Mouse (Mus musculus): ENCODE data around the gene Arhgap19. TPM values are rescaled to one million over a fixed set of nuclear protein-coding genes. Genes with fewer than 3 reads are reported as not detected.

The Arhgap19 gene
- polyA plus RNA-seq, 1 experiment: 3.0 TPM

- no peak for DNase-seq (ENCODE audit: low read depth)
These were observed 63.0 kb downstream of the Arhgap19 start for GRCm38 (mm10) chr19:41738896-41739295.

DNA sequence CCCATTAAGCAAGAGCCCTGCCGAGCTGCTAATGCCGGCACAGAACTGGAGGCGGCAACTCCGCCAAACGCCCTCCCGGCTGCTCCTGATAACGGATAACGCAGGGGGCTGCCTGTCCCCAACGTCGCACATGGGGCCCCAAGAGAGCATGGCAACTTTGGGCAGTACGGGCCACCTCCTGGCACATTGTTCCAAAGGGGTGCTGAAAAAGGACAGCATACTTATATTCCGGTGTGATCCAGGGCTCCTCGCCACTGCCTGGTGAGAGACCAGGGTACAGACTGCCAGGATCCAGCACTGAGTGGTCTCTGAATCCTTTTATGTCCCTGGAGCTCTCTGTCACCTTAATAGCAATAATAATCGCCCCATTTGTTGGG lies 63.4 kb downstream of the Arhgap19 start:
- no peak for DNase-seq (ENCODE audit: low read depth)

DNA sequence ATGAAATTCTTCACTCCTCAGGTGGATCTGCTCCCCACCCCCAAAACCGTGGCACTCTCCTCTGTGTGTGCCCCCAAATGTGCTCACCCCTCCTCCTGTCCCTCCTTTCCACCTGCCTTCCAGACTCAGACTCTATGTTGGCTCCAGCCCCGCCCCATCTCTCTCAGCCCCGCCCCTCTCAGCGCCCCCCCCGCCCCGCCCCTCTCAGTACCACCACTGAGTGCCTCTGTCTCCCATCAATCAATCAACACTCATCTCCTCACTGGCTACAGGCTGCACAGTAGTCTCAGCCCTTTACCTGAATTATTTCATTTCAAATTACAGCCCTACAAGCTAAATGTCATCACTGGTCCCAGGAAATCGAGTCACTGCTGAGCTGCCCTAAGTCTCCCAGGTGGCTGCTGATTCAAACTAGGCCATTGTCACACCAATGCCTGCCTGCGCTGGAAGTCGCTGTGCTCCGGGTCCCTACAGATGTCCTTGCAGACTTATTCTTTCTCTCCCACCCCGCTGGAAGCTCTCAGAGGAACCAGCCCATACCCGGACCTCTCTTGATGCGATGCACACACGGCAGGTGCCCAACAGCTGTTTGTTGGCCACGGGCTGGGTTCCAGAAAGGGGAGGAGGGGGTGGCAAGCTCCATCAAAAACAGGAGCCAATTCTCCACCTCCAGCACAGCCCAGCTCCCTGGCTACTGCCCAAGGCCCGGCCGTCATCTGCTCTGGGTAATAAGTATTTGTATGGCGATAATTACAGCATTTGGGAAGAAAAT lies 64.0 kb downstream of the Arhgap19 start:
- DNase-seq (ENCODE audit: low read depth): no peak

DNA sequence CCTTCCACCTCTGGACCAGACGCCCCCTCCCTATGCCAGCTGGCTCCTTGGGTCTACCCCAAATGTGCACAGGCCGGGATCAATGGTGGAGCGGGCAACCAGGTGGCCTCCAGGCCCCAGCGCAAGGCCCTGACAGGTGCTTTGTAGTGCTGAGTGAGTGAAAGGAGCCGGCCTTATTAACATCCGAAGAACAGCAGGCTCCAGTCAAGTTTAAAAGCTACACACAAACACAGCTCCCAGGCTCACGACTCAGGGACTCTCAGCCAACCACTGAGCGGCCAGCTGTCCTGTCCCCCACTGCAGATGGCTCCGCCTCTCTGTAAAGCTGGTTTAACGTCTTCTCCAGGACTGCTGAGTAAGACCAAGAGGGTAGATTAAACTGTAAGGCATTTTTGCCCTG lies 67.2 kb downstream of the Arhgap19 start:
- DNase-seq (ENCODE audit: low read depth): no peak

DNA sequence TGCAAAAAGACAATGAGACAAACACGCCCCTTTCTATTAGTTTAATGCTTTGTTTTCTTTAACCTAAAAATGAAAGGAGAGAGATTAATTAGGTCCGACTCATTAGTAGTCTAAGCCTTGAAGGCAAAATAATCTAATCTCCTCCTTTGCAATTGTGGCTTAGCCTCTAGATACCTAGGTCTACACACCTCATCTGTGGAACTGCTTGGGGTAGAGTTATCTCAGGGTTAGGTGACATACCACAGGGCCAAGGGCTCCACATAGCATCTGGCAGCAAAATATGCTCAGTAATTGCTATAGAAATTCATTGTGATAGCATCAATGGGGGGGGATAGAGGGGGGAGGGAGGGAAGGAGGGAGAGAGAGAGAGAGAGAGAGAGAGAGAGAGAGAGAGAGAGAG lies 76.4 kb downstream of the Arhgap19 start:
- DNase-seq (ENCODE audit: low read depth): no peak

DNA sequence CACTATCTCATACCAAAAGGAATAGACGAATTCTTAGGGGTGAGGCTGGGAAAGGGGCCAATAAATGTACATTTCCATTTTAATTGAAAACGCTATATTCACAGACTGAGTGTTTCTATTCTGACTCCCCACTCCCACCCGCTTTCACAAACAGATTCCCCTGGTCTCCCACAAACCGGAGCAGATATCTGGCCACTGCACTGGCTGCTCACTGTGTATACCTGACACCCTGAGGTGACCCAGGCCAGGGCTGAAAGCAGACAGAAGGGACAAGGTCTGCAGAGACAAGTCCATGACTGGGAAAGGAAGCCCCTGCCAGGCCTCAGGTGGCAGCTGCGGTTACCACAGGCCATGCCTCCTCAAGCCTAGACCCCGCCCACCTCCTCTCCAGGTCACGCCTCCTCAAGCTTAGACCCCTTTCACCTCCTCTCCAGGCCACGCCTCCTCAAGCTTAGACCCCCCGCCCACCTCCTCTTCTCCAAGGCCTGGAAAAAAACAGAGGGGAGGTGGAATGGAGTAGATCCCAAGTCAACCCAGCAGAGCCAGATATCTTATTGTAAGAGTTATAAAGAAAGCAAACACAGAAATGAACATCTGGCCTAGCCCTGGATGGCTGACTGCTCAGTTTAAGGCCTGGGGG lies 76.9 kb downstream of the Arhgap19 start:
- DNase-seq (ENCODE audit: low read depth): no peak

- no peak for DNase-seq (ENCODE audit: low read depth)
These were observed 78.5 kb downstream of the Arhgap19 start for GRCm38 (mm10) chr19:41723337-41723736.

- DNase-seq (ENCODE audit: low read depth): no peak
These were observed 82.4 kb downstream of the Arhgap19 start for GRCm38 (mm10) chr19:41719436-41719835.

Other genes with a start within 250 kb of the Arhgap19 start
- gene Gm340, start 219.7 kb downstream of the Arhgap19 start, polyA plus RNA-seq (2012; rRNA removed): 1.4 and 1.8 TPM in 2 replicates
- 7.1 and 9.3 TPM in 2 replicates for gene Slit1, start 58.4 kb downstream of the Arhgap19 start, polyA plus RNA-seq (2012; rRNA removed)
- 1.6 and 2.5 TPM in 2 replicates for gene Frat1, start 27.9 kb upstream of the Arhgap19 start, polyA plus RNA-seq (2012; rRNA removed)
- 1.4 and 1.5 TPM in 2 replicates for gene Frat2, start 46.1 kb upstream of the Arhgap19 start, polyA plus RNA-seq (2012; rRNA removed)
- 6.0 and 6.9 TPM in 2 replicates for gene Rrp12, start 94.1 kb upstream of the Arhgap19 start, polyA plus RNA-seq (2012; rRNA removed)
- gene Pgam1, start 109.9 kb upstream of the Arhgap19 start, polyA plus RNA-seq (2012; rRNA removed): 236 and 243 TPM in 2 replicates
- gene Exosc1, start 131.4 kb upstream of the Arhgap19 start, polyA plus RNA-seq (2012; rRNA removed): 14.6 and 15.7 TPM in 2 replicates
- gene Zdhhc16, start 131.4 kb upstream of the Arhgap19 start, polyA plus RNA-seq (2012; rRNA removed): 76.1 and 85.0 TPM in 2 replicates
- 51.4 and 73.4 TPM in 2 replicates for gene Mms19, start 179.1 kb upstream of the Arhgap19 start, polyA plus RNA-seq (2012; rRNA removed)
- 30.5 and 40.2 TPM in 2 replicates for gene Ubtd1, start 179.7 kb upstream of the Arhgap19 start, polyA plus RNA-seq (2012; rRNA removed)
- 0.16 TPM in 1 of 2 replicates, not detected in the other for gene Ankrd2, start 234.0 kb upstream of the Arhgap19 start, polyA plus RNA-seq (2012; rRNA removed)
- 13.7 and 14.3 TPM in 2 replicates for gene Hoga1, start 243.6 kb upstream of the Arhgap19 start, polyA plus RNA-seq (2012; rRNA removed)

Data from gonadal fat pad, adult 2 months (tissue).